Mouse (Mus musculus) CD8-positive naive resting alpha-beta T cell, adult 57 days (primary cell): ENCODE measurements around the gene Sema5b. TPM values are rescaled to one million over a fixed set of nuclear protein-coding genes. Genes with fewer than 3 reads are reported as not detected.

Experiments
- total RNA-seq: library from RNA; stranded (reverse); gene quantifications from one replicate; pipeline ENCODE4 v1.2.4, GENCODE M21; 2023

Gene Sema5b
- not detected for total RNA-seq

DNA sequence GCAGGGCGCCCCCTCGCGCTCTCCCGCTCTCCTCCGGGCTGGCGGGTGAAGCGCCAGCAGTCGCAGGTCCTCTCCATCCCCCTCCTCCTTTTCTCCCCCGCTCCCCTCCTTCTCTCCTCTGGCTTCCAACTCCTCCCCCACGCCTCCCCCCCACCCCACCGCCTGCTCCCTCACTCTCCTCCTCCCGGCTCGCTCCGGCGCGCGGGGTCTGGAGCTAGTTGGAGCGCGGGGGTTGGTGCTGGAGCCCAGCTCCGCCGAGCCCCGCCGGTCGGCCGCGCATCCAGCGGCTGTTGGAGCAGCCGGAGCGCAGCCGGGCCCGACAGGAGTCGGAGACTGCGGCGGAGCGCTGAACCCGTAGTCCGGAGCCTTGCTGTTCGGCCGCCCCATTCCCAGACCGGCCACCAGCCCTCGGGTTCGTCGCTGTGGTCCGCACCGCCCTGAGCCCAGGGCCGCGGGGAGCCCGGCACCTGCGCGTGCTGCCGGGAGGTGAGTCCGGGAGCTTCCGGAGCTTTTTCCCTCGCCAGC lies at the start of gene Sema5b:
Gene Sema5b (plus strand): TSS at position 29 of the 525 bp plus-strand sequence.

Other genes with a start within 250 kb of the Sema5b start
- gene Sec22a, start 177.2 kb upstream of the Sema5b start, total RNA-seq: 12.8 TPM
- not detected for gene Pdia5, start 50.3 kb upstream of the Sema5b start, total RNA-seq
- gene Dirc2, start 228.2 kb downstream of the Sema5b start, total RNA-seq: 40.8 TPM
- gene Hspbap1, start 229.2 kb downstream of the Sema5b start, total RNA-seq: 19.8 TPM